Mouse (Mus musculus): ENCODE results near the gene Oser1.

- TF ChIP-seq SIN3A (IDR thresholded peaks at IDR 0.05; ENCODE audit: low read length) (no peak), HCFC1 (IDR thresholded peaks at IDR 0.05; ENCODE audit: low read depth, low read length) (no peak), TCF12 (IDR thresholded peaks at IDR 0.05; ENCODE audit: low read depth, low read length) (no peak), MXI1 (IDR thresholded peaks at IDR 0.05; ENCODE audit: low read depth, low read length) (no peak), CTCF (conservative IDR thresholded peaks at IDR 0.05 in 1 of 2, IDR thresholded peaks at IDR 0.05 in 1 of 2; ENCODE audit: low read depth in 2 of 2, low read length in 2 of 2) (no peak), CHD2 (IDR thresholded peaks at IDR 0.05; ENCODE audit: low read length) (no peak), EP300 (IDR thresholded peaks at IDR 0.05; ENCODE audit: low read length) (no peak), POLR2A (IDR thresholded peaks at IDR 0.05; ENCODE audit: low read depth, low read length) (no peak), ZKSCAN1 (IDR thresholded peaks at IDR 0.05; ENCODE audit: borderline replicate concordance, low read depth, low read length) (no peak), MAZ (IDR thresholded peaks at IDR 0.05; ENCODE audit: low read depth, low read length) (no peak), GABPA (IDR thresholded peaks at IDR 0.05; ENCODE audit: insufficient replicate concordance, low read depth, low read length) (no peak), RAD21 (IDR thresholded peaks at IDR 0.05; ENCODE audit: low read depth, low read length) (no peak), MAX (IDR thresholded peaks at IDR 0.05; ENCODE audit: low read length) (no peak), CHD1 (IDR thresholded peaks at IDR 0.05; ENCODE audit: low read depth, low read length) (no peak)
Observed at GRCm38 (mm10) chr2:163469711-163470110, 45.2 kb upstream of the Oser1 start.

All from CH12.LX (cell line).